Mouse (Mus musculus) hematopoietic multipotent progenitor cell, adult 10-12 weeks (in vitro differentiated cells): ENCODE measurements around the gene Ddost. TPM values are rescaled to one million over a fixed set of nuclear protein-coding genes. Genes with fewer than 3 reads are reported as not detected.

ENCODE experiments used
- polyA plus RNA-seq: library from polyadenylated mRNA; stranded (reverse); fragments of >175 nt; gene quantifications from 2 replicates; pipeline ENCODE4 v1.2.3, GENCODE M21; 2012; ENCODE audit warnings: low replicate concordance

The Ddost gene
- 65.9 and 71.6 TPM in 2 replicates for polyA plus RNA-seq

GRCm38 (mm10) chr4:138304340-138305104, at the start of gene Ddost:
Ddost (plus strand) TSS chr4:138304730.

GRCm38 (mm10) chr4:138326077-138326695, 21.7 kb downstream of the Ddost start, which contains the start of gene Pink1:
Pink1 (minus strand) TSS chr4:138326307.

Other genes starting within 250 kb of the Ddost start
- 55.0 and 57.2 TPM in 2 replicates for gene Hp1bp3, start 88.4 kb upstream of the Ddost start, polyA plus RNA-seq
- 2.0 TPM in 2 replicates for gene Sh2d5, start 54.3 kb upstream of the Ddost start, polyA plus RNA-seq
- 0.58 and 1.1 TPM in 2 replicates for gene Kif17, start 54.3 kb upstream of the Ddost start, polyA plus RNA-seq
- gene Pink1, start 21.6 kb downstream of the Ddost start, polyA plus RNA-seq = 53.0 and 62.4 TPM in 2 replicates
- gene Cda, start 63.3 kb downstream of the Ddost start, polyA plus RNA-seq = 0.15 and 0.56 TPM in 2 replicates
- gene Fam43b, start 91.8 kb downstream of the Ddost start, polyA plus RNA-seq = not detected in 2 replicates
- 15.9 and 23.4 TPM in 2 replicates for gene Mul1, start 129.9 kb downstream of the Ddost start, polyA plus RNA-seq
- 0.70 and 1.0 TPM in 2 replicates for gene Camk2n1, start 149.6 kb downstream of the Ddost start, polyA plus RNA-seq